Mouse (Mus musculus): ENCODE data around the gene Dysf.
A peak's percentile ranks its signal among the peaks of the same experiment; 100 is the strongest.
"Not testable (repeated sequence)": the region's sequence is repeated elsewhere in the genome, so short reads cannot be mapped to it uniquely, and the experiment has no call there.

Gene Dysf

GRCm38 (mm10) chr6:84008363-84009171 is at the start of gene Dysf:
Gene Dysf (plus strand): TSS chr6:84008590.
- peak; percentile 62 for DNase-seq (ENCODE audit: low read depth, low spot score)

- no peak for DNase-seq (ENCODE audit: low read depth, low spot score)
Observed at GRCm38 (mm10) chr6:83987642-83988041, 20.7 kb upstream of the Dysf start.

DNA sequence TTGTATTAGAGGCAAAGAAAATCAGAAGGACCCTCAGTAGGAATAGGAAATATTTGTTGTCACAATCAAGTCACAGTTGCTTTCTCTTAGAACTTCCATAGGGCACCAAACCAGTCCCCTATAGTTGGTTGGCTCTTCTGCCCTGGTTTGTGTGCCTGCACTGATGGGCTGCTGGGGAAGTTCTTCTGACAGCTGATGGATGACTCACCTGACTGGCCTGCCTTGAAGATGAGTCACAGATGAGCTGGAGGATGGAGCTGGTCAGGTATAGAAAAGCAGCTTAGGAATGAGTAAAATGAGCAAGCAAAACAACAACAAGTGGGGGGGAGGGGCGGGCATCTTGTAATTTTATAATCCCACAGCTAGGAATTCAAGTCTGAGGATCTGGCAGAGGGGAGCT is 5.7 kb upstream of the Dysf start:
- no peak for DNase-seq (ENCODE audit: low read depth, low spot score)

DNA sequence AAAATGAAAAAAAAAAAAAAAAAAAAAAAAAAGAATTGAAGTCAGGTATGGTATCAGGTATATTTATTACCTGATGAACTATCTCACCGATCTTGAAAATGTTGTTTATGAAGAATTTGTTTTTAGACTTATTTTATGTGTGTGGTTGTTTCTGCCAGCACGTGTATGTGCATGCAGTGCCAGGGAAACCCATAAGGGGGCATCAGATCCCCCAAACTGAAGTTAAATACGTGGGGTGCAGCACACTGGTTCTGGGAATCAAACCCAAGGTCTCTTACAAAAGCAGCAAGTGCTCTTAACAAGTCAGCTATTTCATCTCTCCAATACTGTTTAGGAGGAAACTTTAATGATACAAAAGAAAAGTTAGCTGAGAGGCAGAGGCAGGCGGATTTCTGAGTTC is 4.1 kb upstream of the Dysf start:
- no peak for DNase-seq (ENCODE audit: low read depth, low spot score)

GRCm38 (mm10) chr6:84009172-84009872 is 932 bp downstream of the Dysf start:
- DNase-seq (ENCODE audit: low read depth, low spot score), result no peak

GRCm38 (mm10) chr6:84009915-84010302 is 1.5 kb downstream of the Dysf start:
- no peak for DNase-seq (ENCODE audit: low read depth, low spot score)

- DNase-seq (ENCODE audit: low read depth, low spot score), result peak; percentile 43
Observed at GRCm38 (mm10) chr6:84010303-84011225, 2.2 kb downstream of the Dysf start.

DNA sequence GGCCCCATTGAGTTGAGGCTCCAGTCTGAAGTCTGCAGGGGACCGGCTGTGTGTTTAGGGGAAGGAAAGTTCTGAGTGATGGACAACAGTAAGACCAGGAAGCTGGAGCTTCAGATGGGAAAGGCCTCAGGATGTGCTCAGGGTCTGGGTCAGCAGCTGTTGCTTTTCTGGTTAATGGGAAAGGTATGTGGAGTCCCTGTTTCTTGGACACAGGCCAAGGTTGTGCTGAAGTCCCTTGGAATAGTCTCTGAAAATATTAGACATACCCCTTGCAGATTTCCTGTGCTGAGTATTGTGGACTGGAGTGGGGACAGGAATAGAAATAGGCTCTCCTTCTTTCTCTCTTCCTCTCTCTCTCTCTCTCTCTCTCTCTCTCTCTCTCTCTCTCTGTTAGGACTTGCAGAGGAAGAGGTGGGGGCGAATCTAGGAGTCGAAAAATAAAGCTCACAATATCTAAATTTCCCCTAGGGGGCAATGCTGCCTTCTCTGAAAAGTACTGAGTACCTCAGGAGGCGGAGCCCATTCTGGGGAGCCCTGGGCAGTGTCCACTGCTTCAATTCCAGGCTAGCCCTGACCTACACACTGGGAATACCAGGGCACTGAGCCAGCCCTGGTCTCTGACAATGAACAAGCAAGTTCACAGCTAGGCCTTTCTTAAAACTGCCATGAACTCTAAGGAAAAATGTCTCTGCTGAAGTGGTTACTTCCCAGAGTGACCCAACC is 6.7 kb downstream of the Dysf start:
- not testable (repeated sequence) for DNase-seq (ENCODE audit: low read depth, low spot score)

DNA sequence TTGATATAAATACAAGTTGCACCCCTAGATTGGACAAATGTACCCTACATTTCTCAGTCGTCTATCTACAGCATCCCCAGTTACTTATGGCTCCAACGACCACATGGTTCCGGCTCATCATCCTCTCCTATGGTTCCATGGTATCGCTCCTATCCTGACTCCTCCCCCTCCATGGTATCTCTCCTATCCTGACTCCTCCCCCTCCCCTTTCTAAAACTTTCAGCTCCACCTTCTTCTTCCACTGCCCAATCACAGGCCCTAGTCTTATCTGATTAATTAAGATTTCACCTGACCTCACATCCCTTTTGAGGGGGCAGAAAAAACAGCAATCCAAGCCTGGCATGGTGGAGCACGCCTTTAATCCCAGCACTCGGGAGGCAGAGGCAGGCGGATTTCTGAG is 8.5 kb downstream of the Dysf start:
- DNase-seq (ENCODE audit: low read depth, low spot score), result no peak

- no peak for DNase-seq (ENCODE audit: low read depth, low spot score)
Observed at GRCm38 (mm10) chr6:84017392-84017791, 9.0 kb downstream of the Dysf start.

DNA sequence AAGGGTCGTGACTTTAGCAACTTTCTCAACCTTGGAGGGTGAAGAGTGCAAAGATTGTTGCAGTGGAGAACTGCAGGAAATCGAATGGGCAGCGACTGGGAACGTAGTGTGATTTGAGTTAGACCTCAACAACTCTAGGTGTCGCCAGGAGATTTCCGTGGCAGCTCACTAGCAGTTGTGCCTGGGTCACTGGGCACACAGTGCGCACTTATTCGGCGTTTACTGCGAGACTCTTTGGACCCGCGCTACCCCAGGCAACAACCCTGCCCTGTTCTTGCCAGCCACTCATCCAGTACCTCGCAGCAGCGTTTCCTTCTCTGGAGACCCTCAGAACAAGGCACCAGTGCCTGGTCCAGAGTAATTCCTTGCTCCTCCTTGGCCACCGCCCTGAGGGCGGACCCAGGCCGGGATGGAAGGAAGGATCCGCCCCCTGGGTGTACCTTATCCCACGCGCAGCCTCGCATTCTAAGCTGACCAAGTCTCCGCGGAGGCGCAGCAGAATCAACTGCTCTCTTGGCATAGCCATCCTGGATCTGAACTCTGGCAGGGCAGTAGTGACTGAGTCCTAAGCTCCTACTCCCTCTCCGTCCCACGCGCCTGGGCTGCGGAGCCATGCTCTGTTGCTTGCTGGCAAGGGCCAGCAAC is 10.6 kb downstream of the Dysf start:
- DNase-seq (ENCODE audit: low read depth, low spot score), result peak; percentile 51

GRCm38 (mm10) chr6:84020002-84020401 is 11.6 kb downstream of the Dysf start:
- DNase-seq (ENCODE audit: low read depth, low spot score), result no peak

DNA sequence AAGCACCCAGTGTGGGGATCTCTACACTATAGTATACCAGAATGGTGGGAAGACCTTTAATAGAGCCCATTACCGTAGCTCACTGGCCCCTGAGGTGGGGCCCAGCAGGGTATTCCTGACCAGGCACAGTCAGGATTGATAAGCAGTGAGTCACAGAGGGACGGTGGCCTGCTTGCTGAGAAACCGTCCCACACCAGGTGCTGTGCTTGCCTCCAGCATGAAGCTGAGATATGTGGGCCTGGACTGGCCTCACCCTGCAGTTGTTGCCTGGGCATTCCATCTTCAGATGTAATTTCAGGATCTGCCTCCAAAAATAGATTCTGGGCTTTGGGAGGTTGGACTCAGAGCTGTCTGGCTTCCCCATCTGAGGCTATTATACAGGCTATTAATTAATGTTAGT is 13.6 kb downstream of the Dysf start:
- DNase-seq (ENCODE audit: low read depth, low spot score), result no peak

DNA sequence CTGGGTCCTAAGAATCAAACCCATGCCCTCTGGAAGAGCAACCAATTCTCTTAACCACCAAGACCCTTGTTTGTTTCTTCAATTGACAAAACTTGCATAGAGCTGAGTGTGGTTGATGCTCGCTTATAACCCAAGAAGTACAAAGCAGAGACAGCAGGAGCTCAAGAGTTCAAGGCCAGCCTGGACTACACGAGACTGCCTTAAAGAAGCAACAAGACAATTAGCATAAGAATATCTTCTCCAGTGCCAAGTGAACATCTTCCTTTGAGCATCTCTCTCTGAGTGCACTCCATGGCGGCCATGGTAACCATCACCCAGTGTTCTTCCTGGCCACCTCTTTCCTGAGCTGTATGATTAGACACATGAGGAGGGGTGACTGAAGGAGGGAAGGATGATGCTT is 17.2 kb downstream of the Dysf start:
- no peak for DNase-seq (ENCODE audit: low read depth, low spot score)

- no peak for DNase-seq (ENCODE audit: low read depth, low spot score)
Observed at GRCm38 (mm10) chr6:84028791-84029190, 20.4 kb downstream of the Dysf start.

DNA sequence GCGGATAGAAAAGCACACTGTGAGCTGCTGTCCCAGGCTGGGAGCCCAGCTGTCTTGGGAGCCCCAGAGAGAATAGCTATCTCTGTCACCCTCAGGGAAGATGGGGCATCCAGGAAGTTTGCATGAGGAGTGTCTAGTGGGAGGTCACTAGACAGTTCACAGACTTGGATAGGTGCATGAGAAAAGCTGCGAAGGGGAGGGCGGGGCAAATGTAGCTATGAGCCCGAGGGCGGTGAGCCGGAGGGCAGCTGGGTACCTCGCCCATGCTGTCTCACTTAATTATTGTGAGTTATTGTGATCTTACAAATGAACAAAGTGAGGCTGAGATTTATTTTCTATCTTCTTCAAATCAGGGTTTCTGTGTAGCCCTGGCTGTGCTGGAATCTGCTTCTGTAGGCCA is 21.4 kb downstream of the Dysf start:
- no peak for DNase-seq (ENCODE audit: low read depth, low spot score)

DNA sequence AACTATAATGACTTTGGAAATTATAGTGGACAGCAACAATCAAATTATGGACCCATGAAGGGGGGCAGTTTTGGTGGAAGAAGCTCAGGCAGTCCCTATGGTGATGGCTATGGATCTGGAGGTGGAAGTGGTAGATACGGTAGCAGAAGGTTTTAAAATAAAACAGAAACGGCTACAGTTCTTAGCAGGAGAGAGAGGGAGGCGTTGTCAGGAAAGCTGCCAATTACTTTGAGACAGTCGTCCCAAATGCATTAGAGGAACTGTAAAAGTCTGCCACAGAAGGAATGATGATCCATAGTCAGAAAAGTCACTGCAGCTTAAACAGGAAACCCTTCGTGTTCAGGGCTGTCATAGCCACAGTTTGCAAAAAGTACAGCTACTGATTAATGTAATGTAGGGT is 24.1 kb downstream of the Dysf start:
- not testable (repeated sequence) for DNase-seq (ENCODE audit: low read depth, low spot score)

DNA sequence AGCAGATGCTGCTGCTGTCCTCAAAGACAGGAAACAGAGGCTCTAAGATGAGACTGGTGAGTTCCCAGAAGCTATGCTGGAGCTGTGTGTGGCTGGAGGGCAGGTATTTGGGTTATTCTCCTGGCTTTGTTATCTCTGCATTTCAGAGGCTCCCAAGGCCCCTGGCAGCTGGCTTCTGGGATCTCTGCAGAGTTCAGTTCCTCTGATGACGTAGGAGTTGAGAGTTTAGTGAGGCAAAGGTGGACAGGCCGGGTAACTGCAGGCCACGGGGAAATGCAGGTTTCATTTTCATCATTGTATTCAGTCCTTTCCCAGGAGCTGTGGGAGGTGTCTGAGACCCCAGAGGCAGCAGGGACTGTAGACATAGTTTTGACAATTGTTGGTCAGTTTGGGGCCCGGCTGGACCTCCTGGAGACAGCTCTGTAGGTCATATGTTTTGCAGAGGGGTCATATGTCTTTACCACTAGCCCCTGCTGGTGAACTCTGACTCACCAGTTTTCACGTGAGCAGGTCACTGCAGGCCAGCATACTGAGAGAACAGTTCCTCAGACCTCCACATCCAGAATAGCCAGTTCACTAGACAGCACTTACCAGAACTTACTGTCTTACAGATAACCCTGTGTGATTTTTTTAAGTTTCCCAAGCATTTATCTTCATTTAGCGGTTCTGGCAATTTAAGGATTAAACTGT is 35.0 kb downstream of the Dysf start:
- no peak for DNase-seq (ENCODE audit: low read depth, low spot score)

DNA sequence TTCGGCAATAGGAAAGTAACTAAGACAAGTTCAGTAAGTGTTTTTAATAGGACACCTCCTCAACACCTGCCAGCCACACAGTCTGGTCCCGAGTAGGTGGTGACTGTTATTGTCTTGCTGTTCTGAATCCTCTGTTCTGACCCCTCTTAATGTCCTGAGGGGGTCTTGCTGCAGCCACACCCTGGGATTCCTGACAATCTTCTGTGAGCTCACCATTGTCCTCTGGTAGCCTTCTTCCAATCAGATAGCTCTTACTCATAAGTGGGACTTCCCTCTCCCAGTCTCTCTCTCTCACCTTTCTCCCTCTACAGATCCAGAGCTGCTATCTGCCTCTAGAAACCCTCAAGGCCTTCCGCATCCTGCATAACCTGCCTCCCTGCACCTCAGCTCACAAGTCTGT is 36.3 kb downstream of the Dysf start:
- no peak for DNase-seq (ENCODE audit: low read depth, low spot score)

DNA sequence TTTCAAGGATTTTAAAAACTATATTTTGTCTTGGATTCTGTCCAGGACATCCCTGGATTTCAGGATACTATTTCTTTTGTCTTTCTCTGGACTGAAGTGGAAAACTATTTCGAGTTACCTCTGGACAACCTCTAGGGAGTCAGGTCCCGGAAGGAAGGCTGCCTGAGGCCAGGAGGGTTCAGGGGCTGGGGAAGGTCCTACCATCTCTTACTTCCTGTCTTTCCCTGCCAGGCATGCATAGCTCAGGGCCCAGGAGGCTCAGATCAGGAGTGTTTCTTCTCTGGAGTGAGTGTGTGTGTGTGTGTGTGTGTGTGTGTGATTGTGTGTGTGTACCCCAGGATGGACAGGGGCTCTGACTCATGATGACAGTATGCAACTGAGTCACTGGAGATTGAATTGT is 40.5 kb downstream of the Dysf start:
- DNase-seq (ENCODE audit: low read depth, low spot score), result no peak
